Comparison of ENCODE assay signal across 16 mouse cellular contexts in genomic region chr11:119572316-119573010, GRCm38 (mm10). TPM values are rescaled to one million over a fixed set of nuclear protein-coding genes. Genes with fewer than 3 reads are reported as not detected.
DNase-seq lines count a peak whose midpoint lies in the region; ATAC-seq and TF ChIP-seq lines count a peak whose summit lies in the region.
"Had no signal": no experiment of that assay in that cellular context is flagged by ENCODE, and none has a peak within 500 bp of the region (broad histone marks: within the 10 kb centered on the region; RNA-seq: fewer than 3 reads in every experiment).

No protein-coding gene starts in this region.

- ATAC-seq in kidney, postnatal 0 days (replicated peaks; ENCODE audit: low FRiP score, low read depth): no peak
- no peak for ATAC-seq in kidney, embryonic 16.5 days (ENCODE audit: low FRiP score, low TSS enrichment)
- 0 out of 2 replicates have a peak, but pooled peaks have one; percentile 44 for ATAC-seq in embryonic facial prominence, embryonic 11.5 days (replicated peaks; ENCODE audit: insufficient number of reproducible peaks, low FRiP score, low TSS enrichment, low read depth)
- ATAC-seq in midbrain, postnatal 0 days (ENCODE audit: low FRiP score): no peak
- ATAC-seq in megakaryocyte-erythroid progenitor cell, adult 5-6 weeks (replicated peaks; ENCODE audit: low FRiP score, low TSS enrichment, poor library complexity, severe bottlenecking): no peak

- no peaks in the 10 kb centered on the region for H3K36me3 ChIP-seq in kidney, postnatal 0 days (ENCODE audit: insufficient read depth, low read length)
- no peaks in the 10 kb centered on the region for H3K36me3 ChIP-seq in kidney, embryonic 16.5 days (ENCODE audit: insufficient read depth, low read length)
- no peaks in the 10 kb centered on the region for H3K36me3 ChIP-seq in embryonic facial prominence, embryonic 11.5 days (replicated peaks; ENCODE audit: control insufficient read depth, insufficient read depth, low read depth, low read length)
- no peaks in the 10 kb centered on the region for H3K36me3 ChIP-seq in midbrain, postnatal 0 days (ENCODE audit: insufficient read depth, low read length)
- H3K36me3 ChIP-seq: embryonic facial prominence, embryonic 12.5 days; liver, embryonic 13.5 days had no signal

- H3K27ac ChIP-seq in kidney, postnatal 0 days: 0 out of 2 replicates have a peak overlapping the region, but pooled peaks have one; percentile 25
- no peak overlapping the region for H3K27ac ChIP-seq in kidney, embryonic 16.5 days (ENCODE audit: low read length)
- H3K27ac ChIP-seq in embryonic facial prominence, embryonic 11.5 days (replicated peaks; ENCODE audit: low read depth, low read length): no peak overlapping the region
- H3K27ac ChIP-seq in midbrain, postnatal 0 days (ENCODE audit: low read depth, low read length): no peak overlapping the region
- no peak overlapping the region for H3K27ac ChIP-seq in cerebellum, adult 2 months (ENCODE audit: insufficient read depth, low read length)
- H3K27ac ChIP-seq: embryonic facial prominence, embryonic 12.5 days; layer of hippocampus, adult 2 months; liver, embryonic 13.5 days had no signal

- no peak overlapping the region for H3K4me3 ChIP-seq in kidney, postnatal 0 days (replicated peaks; ENCODE audit: low read depth, low read length)
- no peak overlapping the region for H3K4me3 ChIP-seq in kidney, embryonic 16.5 days (ENCODE audit: low read length)
- no peak overlapping the region for H3K4me3 ChIP-seq in embryonic facial prominence, embryonic 11.5 days (ENCODE audit: low read depth, low read length)
- H3K4me3 ChIP-seq in midbrain, postnatal 0 days (ENCODE audit: low read depth, low read length): no peak overlapping the region
- no peak overlapping the region for H3K4me3 ChIP-seq in cerebellum, adult 2 months (replicated peaks; ENCODE audit: insufficient read depth, low read depth, low read length)
- H3K4me3 ChIP-seq: embryonic facial prominence, embryonic 12.5 days; layer of hippocampus, adult 2 months; liver, embryonic 13.5 days had no signal

- H3K9ac ChIP-seq in kidney, postnatal 0 days (ENCODE audit: low read depth, low read length): no peak overlapping the region
- no peak overlapping the region; the same call in 1 of the 2 replicates for H3K9ac ChIP-seq in kidney, embryonic 16.5 days (replicated peaks; ENCODE audit: low read length)
- H3K9ac ChIP-seq in embryonic facial prominence, embryonic 11.5 days (replicated peaks; ENCODE audit: low read length): no peak overlapping the region
- 0 out of 2 replicates have a peak overlapping the region, but pooled peaks have one; percentile 19 for H3K9ac ChIP-seq in midbrain, postnatal 0 days (replicated peaks; ENCODE audit: low read length, poor library complexity, severe bottlenecking)
- H3K9ac ChIP-seq: embryonic facial prominence, embryonic 12.5 days; liver, embryonic 13.5 days had no signal

- TF ChIP-seq CTCF in kidney, postnatal 0 days (IDR thresholded peaks at IDR 0.05; ENCODE audit: low read depth): no peak
- TF ChIP-seq CTCF in midbrain, postnatal 0 days (IDR thresholded peaks at IDR 0.05): no peak
- no peak for TF ChIP-seq CTCF in cerebellum, adult 2 months (IDR thresholded peaks at IDR 0.05; ENCODE audit: borderline replicate concordance, insufficient read depth, low read depth, low read length)

- H3K9me3 ChIP-seq in kidney, postnatal 0 days (replicated peaks; ENCODE audit: low read length): no peaks in the 10 kb centered on the region
- H3K9me3 ChIP-seq in kidney, embryonic 16.5 days (ENCODE audit: low read length): no peaks in the 10 kb centered on the region
- no peaks in the 10 kb centered on the region for H3K9me3 ChIP-seq in embryonic facial prominence, embryonic 11.5 days (replicated peaks; ENCODE audit: control insufficient read depth, low read length)
- H3K9me3 ChIP-seq in midbrain, postnatal 0 days (ENCODE audit: low read length): no peaks in the 10 kb centered on the region
- H3K9me3 ChIP-seq: embryonic facial prominence, embryonic 12.5 days; liver, embryonic 13.5 days had no signal

- H3K4me1 ChIP-seq in kidney, postnatal 0 days (replicated peaks; ENCODE audit: insufficient read depth, low read length): no peaks in the 10 kb centered on the region
- no peaks in the 10 kb centered on the region for H3K4me1 ChIP-seq in kidney, embryonic 16.5 days (ENCODE audit: insufficient read depth, low read length)
- no peaks in the 10 kb centered on the region for H3K4me1 ChIP-seq in embryonic facial prominence, embryonic 11.5 days (ENCODE audit: control insufficient read depth, insufficient read depth, low read length)
- H3K4me1 ChIP-seq in midbrain, postnatal 0 days (ENCODE audit: insufficient read depth, low read length): no peaks in the 10 kb centered on the region
- H3K4me1 ChIP-seq in cerebellum, adult 2 months (ENCODE audit: control insufficient read depth, insufficient read depth, low read length): no peaks in the 10 kb centered on the region
- H3K4me1 ChIP-seq: liver, embryonic 13.5 days had no signal

- TF ChIP-seq POLR2A in cerebellum, adult 2 months (IDR thresholded peaks at IDR 0.05; ENCODE audit: borderline replicate concordance, insufficient read depth, low read length): no peak

- 58% methylated on average over 15 of the region's 15 CpGs for WGBS in kidney, postnatal 0 days
- WGBS in kidney, embryonic 16.5 days: 58% methylated on average over 15 of the region's 15 CpGs
- 57% methylated on average over 15 of the region's 15 CpGs for WGBS in embryonic facial prominence, embryonic 11.5 days
- WGBS in midbrain, postnatal 0 days: 32% methylated on average over 15 of the region's 15 CpGs
- 61% methylated on average over 15 of the region's 15 CpGs for WGBS in cerebellum, adult 2 months

- H3K4me2 ChIP-seq in kidney, postnatal 0 days (ENCODE audit: low read length): no peak overlapping the region
- H3K4me2 ChIP-seq in kidney, embryonic 16.5 days (replicated peaks; ENCODE audit: low read depth, low read length): no peak overlapping the region
- no peak overlapping the region for H3K4me2 ChIP-seq in embryonic facial prominence, embryonic 11.5 days (ENCODE audit: low read depth, low read length)
- no peak overlapping the region for H3K4me2 ChIP-seq in midbrain, postnatal 0 days (ENCODE audit: low read depth, low read length, poor library complexity, severe bottlenecking)
- H3K4me2 ChIP-seq: embryonic facial prominence, embryonic 12.5 days; liver, embryonic 13.5 days had no signal

- no peaks in the 10 kb centered on the region for H3K27me3 ChIP-seq in kidney, postnatal 0 days (ENCODE audit: insufficient read depth, low read length)
- H3K27me3 ChIP-seq in kidney, embryonic 16.5 days (ENCODE audit: insufficient read depth, low read length): no peaks in the 10 kb centered on the region
- H3K27me3 ChIP-seq in embryonic facial prominence, embryonic 11.5 days (ENCODE audit: control insufficient read depth, insufficient read depth, low read length): no peaks in the 10 kb centered on the region
- H3K27me3 ChIP-seq in midbrain, postnatal 0 days (ENCODE audit: insufficient read depth, low read length): no peaks in the 10 kb centered on the region
- H3K27me3 ChIP-seq in cerebellum, adult 2 months (ENCODE audit: control insufficient read depth, insufficient read depth, low read length): no peaks in the 10 kb centered on the region
- H3K27me3 ChIP-seq: embryonic facial prominence, embryonic 12.5 days had no signal

- no peak for DNase-seq in kidney, postnatal 0 days (ENCODE audit: low spot score)
- DNase-seq in R1 (ENCODE audit: low read depth, low spot score): peak; percentile 87
- no peak for DNase-seq in embryonic facial prominence, embryonic 11.5 days (ENCODE audit: low spot score)
- no peak for DNase-seq in midbrain, postnatal 0 days (ENCODE audit: low spot score)
- no peak for DNase-seq in cerebellum, adult 2 months
- DNase-seq: cerebellum, postnatal 10 days; heart, adult 11 months; heart, postnatal 10 days; kidney, adult 11 months; liver, embryonic 13.5 days; lung, postnatal 10 days; thymus, postnatal 36 days had no signal

RNA-seq across cellular contexts. Expression of gene Nptx1, which starts 24.9 kb away (rescaled TPM):
- polyA plus RNA-seq in kidney, postnatal 0 days (2015; fragmentation: Nextera tagmentation; extraction: Ambion mirVana): 0.18 and 0.21 TPM in 2 replicates
- polyA plus RNA-seq in kidney, embryonic 16.5 days (2015; fragmentation: Nextera tagmentation; extraction: Ambion mirVana): 0.54 and 0.86 TPM in 2 replicates
- polyA plus RNA-seq in embryonic facial prominence, embryonic 11.5 days (2014; fragmentation: Nextera tagmentation; extraction: Ambion mirVana): 1.8 and 2.2 TPM in 2 replicates
- 16.3 and 22.4 TPM in 2 replicates for total RNA-seq in midbrain, postnatal 0 days (2014; rRNA removed)
- polyA plus RNA-seq in midbrain, postnatal 0 days (2015; fragmentation: Nextera tagmentation; extraction: Ambion mirVana): 7.5 and 7.6 TPM in 2 replicates
- 200 and 249 TPM in 2 replicates for polyA plus RNA-seq in cerebellum, adult 2 months (2012; rRNA removed)
- total RNA-seq in megakaryocyte-erythroid progenitor cell, adult 5-6 weeks (2014; fragmentation: Nextera tagmentation): not detected in 2 replicates
- not detected in 2 replicates for total RNA-seq in megakaryocyte-erythroid progenitor cell, adult 5-6 weeks (2017)

RNA-seq across cellular contexts. Expression of gene Rptor, which starts 30.2 kb away (rescaled TPM):
- polyA plus RNA-seq in kidney, postnatal 0 days (2015; fragmentation: Nextera tagmentation; extraction: Ambion mirVana): 6.8 and 7.1 TPM in 2 replicates
- 9.1 and 9.9 TPM in 2 replicates for polyA plus RNA-seq in kidney, embryonic 16.5 days (2015; fragmentation: Nextera tagmentation; extraction: Ambion mirVana)
- polyA plus RNA-seq in embryonic facial prominence, embryonic 11.5 days (2014; fragmentation: Nextera tagmentation; extraction: Ambion mirVana): 10.1 and 10.4 TPM in 2 replicates
- 64.8 and 65.0 TPM in 2 replicates for total RNA-seq in midbrain, postnatal 0 days (2014; rRNA removed)
- 8.5 TPM in 2 replicates for polyA plus RNA-seq in midbrain, postnatal 0 days (2015; fragmentation: Nextera tagmentation; extraction: Ambion mirVana)
- polyA plus RNA-seq in cerebellum, adult 2 months (2012; rRNA removed): 43.6 and 45.0 TPM in 2 replicates
- total RNA-seq in megakaryocyte-erythroid progenitor cell, adult 5-6 weeks (2014; fragmentation: Nextera tagmentation): 29.6 and 36.1 TPM in 2 replicates
- total RNA-seq in megakaryocyte-erythroid progenitor cell, adult 5-6 weeks (2017): 10.2 and 15.8 TPM in 2 replicates

Comparison
In these comparisons a context has a peak if more than half of its experiments do, and no peak if none do; other contexts are left out.
1. RNA of gene Nptx1, which starts 24.9 kb away (polyA plus RNA-seq): 200 to 249 TPM in cerebellum, adult 2 months; 7.5 to 7.6 TPM in midbrain, postnatal 0 days, 1.8 to 2.2 TPM in embryonic facial prominence, embryonic 11.5 days, 0.54 to 0.86 TPM in kidney, embryonic 16.5 days and 0.18 to 0.21 TPM in kidney, postnatal 0 days; every median in the first group is over 10 times any median in the second.